Mouse (Mus musculus) Patski (cell line): ENCODE data around the gene Mesp2. TPM values are rescaled to one million over a fixed set of nuclear protein-coding genes. Genes with fewer than 3 reads are reported as not detected.

ENCODE experiments used
- ATAC-seq: fragments of 100-300 bp; one replicate; pipeline ENCODE4 v1.8.0; 2021
- CTCF ChIA-PET: fragments of 350-600 bp; sonication (Branson Sonifier 250); formaldehyde crosslinking; loops from one replicate; lab custom pipeline; 2022; ENCODE audit warnings: inconsistent platforms; lab: Charles Lee
- POLR2A ChIA-PET: fragments of 350-600 bp; sonication (Branson Sonifier 250); formaldehyde crosslinking; loops from one replicate; lab custom pipeline; 2022; ENCODE audit warnings: antibody characterized with exemption, inconsistent platforms; lab: Charles Lee
- DNase-seq: peaks from one replicate; pipeline ENCODE4 v3.0.0-alpha.2; 2011; ENCODE audit warnings: low read depth, low spot score
- H3K27me3 ChIP-seq: fragments of 371-371 bp; one replicate; pipeline ENCODE4 v1.5.1; 2021
- CTCF ChIP-seq: fragments of 100-300 bp; IDR thresholded peaks from one replicate; pipeline ENCODE4 v1.5.1; 2021
- in situ Hi-C: fragments of 300-500 bp; cut with MboI; formaldehyde crosslinking; loops from 3 replicates; pipeline ENCODE4 v1.11.1; 2018; ENCODE audit warnings: low pct_unique_long_range_greater_than_20kb, mixed read lengths
- polyA plus RNA-seq: library from polyadenylated mRNA; unstranded; gene quantifications from one replicate; pipeline ENCODE4 v1.2.3, GENCODE M21; 2021

Mesp2 gene
- polyA plus RNA-seq, 1 experiment from 2014 or later: 0.15 TPM

- in situ Hi-C loops: loop anchor here (5.0 kb wide), 1 partner anchor 48 kb away; no protein-coding TSS in a partner anchor
- H3K27me3 ChIP-seq: no peaks in the 10 kb centered on the region
- ATAC-seq (peak; percentile 32), DNase-seq (no peak)
- TF ChIP-seq CTCF: no peak
- CTCF ChIA-PET: interaction anchor here (1.1 to 1.4 kb wide), 2 partner anchors 17 to 22 kb away, joined by 3 read pairs; no protein-coding TSS in a partner anchor
- POLR2A ChIA-PET: no interaction called here
These were observed 48.6 kb downstream of the Mesp2 start for GRCm38 (mm10) chr7:79858956-79859630.

GRCm38 (mm10) chr7:79860811-79861210 lies 50.3 kb downstream of the Mesp2 start, which contains the start of gene Anpep:
Gene Anpep (minus strand): TSS chr7:79861059.
- POLR2A ChIA-PET: no interaction called here
- DNase-seq (no peak), ATAC-seq (no peak)
- CTCF ChIA-PET: interaction anchor here (1.5 kb wide), 1 partner anchor 41 kb away, joined by 3 read pairs; no protein-coding TSS in a partner anchor
- H3K27me3 ChIP-seq: no peaks in the 10 kb centered on the region
- TF ChIP-seq CTCF: no peak
- in situ Hi-C loops: no loop called here

DNA sequence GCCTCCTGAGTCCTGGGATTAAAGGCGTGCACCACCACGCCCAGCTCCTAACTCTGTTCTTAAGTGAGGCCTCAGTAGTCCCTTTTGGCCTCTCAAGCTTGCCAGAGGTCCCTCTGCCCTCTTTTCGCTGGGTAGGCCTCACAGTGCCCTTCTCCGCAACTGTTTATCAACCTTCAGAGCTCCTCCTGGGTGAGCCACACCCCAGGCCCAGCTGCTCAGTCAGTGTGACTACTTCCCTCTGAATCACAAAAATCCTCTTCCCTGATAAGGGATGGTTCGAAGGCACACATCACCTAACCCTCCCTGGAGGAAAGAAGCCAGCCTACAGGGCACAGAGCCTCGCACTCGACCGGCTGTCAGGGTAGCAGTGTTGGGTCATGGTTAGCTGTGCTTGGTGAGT lies 51.3 kb downstream of the Mesp2 start:
- POLR2A ChIA-PET: no interaction called here
- ATAC-seq (no peak), DNase-seq (no peak)
- CTCF ChIA-PET: interaction anchor here (1.5 kb wide), 1 partner anchor 40 kb away, joined by 3 read pairs; no protein-coding TSS in a partner anchor
- no peak for TF ChIP-seq CTCF
- in situ Hi-C loops: no loop called here
- no peaks in the 10 kb centered on the region for H3K27me3 ChIP-seq

Other genes with a start within 250 kb of the Mesp2 start
- gene Rhcg, start 193.1 kb upstream of the Mesp2 start, polyA plus RNA-seq: 0.04 TPM
- gene Ticrr, start 150.5 kb upstream of the Mesp2 start, polyA plus RNA-seq: 5.1 TPM
- gene Kif7, start 95.0 kb upstream of the Mesp2 start, polyA plus RNA-seq: 9.6 TPM
- 0.06 TPM for gene Plin1, start 77.8 kb upstream of the Mesp2 start, polyA plus RNA-seq
- 17.5 TPM for gene Pex11a, start 67.6 kb upstream of the Mesp2 start, polyA plus RNA-seq
- 2.1 TPM for gene Wdr93, start 67.6 kb upstream of the Mesp2 start, polyA plus RNA-seq
- not detected for gene Mesp1, start 16.9 kb upstream of the Mesp2 start, polyA plus RNA-seq
- gene Anpep, start 50.3 kb downstream of the Mesp2 start, polyA plus RNA-seq: 14.9 TPM
- 32.7 TPM for gene Ap3s2, start 109.9 kb downstream of the Mesp2 start, polyA plus RNA-seq
- gene Arpin, start 124.6 kb downstream of the Mesp2 start, polyA plus RNA-seq: 37.3 TPM
- gene Zfp710, start 214.1 kb downstream of the Mesp2 start, polyA plus RNA-seq: 15.9 TPM